Mouse (Mus musculus): Measurements from ENCODE around the gene Eif2ak4.

Eif2ak4 gene

GRCm38 (mm10) chr2:118509688-118510446 lies 121.4 kb downstream of the Eif2ak4 start:
- DNase-seq (ENCODE audit: low spot score): no peak

- DNase-seq (ENCODE audit: low spot score): peak; percentile 80
Measured at GRCm38 (mm10) chr2:118510447-118511310, 122.3 kb downstream of the Eif2ak4 start.

GRCm38 (mm10) chr2:118511779-118512417 lies 123.5 kb downstream of the Eif2ak4 start:
- no peak for DNase-seq (ENCODE audit: low spot score)

- no peak for DNase-seq (ENCODE audit: low spot score)
Measured at GRCm38 (mm10) chr2:118512418-118513377, 124.3 kb downstream of the Eif2ak4 start.

GRCm38 (mm10) chr2:118520042-118520933 lies 131.9 kb downstream of the Eif2ak4 start:
- DNase-seq (ENCODE audit: low spot score): peak; percentile 83

GRCm38 (mm10) chr2:118522265-118522664 lies 133.8 kb downstream of the Eif2ak4 start:
- DNase-seq (ENCODE audit: low spot score): peak; percentile 26

DNA sequence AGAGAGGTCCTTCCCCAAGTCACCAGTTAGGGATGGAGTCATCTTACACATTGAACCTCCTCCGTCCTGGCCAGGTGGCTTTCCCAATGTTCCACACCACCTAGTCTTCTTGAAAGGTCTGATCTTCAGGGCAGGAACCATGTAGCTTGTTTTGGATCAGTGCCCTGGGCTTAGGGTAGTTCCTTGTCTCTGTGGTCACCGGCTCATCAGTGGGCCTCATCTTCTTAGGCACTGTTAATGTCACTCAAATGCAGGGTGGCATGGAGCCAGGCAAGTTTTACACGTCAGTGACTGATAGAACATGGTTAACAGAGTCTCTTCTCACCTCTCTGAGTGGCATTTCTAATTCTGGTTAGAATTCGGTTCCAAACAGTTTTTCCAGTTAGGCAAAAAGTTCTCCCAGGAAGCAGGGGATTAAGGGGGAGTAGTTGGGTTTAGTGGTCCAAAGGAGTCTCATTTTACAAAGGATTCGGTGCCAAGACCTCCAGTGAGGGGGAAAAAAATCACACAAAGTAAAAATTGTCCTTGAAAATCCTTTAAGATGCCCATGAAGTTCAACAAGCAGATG lies 134.8 kb downstream of the Eif2ak4 start:
- no peak for DNase-seq (ENCODE audit: low spot score)

GRCm38 (mm10) chr2:118524811-118525210 lies 136.4 kb downstream of the Eif2ak4 start:
- DNase-seq (ENCODE audit: low spot score): no peak
